Mouse (Mus musculus) MEL (cell line): Measurements from ENCODE around the gene Gprc5a. TPM values are rescaled to one million over a fixed set of nuclear protein-coding genes. Genes with fewer than 3 reads are reported as not detected.

Source experiments
- DNase-seq: peaks from one replicate; pipeline ENCODE4 v3.0.0; 2011; ENCODE audit warnings: low read depth, low spot score
- H3K27ac ChIP-seq: 2 replicates; pipeline ENCODE4 v1.5.1; 2012; ENCODE audit warnings: low read depth, mild to moderate bottlenecking, control low read depth, low read length, moderate library complexity; ENCODE audit not compliant: control insufficient read depth
- H3K27me3 ChIP-seq, 2 experiments: fragments of 150-350 bp in 1 of 2; sonication (generic) in 1 of 2; 2 replicates each; pipeline ENCODE4 v1.6.1; 2012; ENCODE audit warnings: low read length in 2 of 2, mild to moderate bottlenecking in 2 of 2, improper control_type of control experiment in 1 of 2, moderate library complexity in 1 of 2; ENCODE audit not compliant: insufficient read depth in 2 of 2, control insufficient read depth in 1 of 2
- H3K36me3 ChIP-seq, 2 experiments: 2 replicates each; pipeline ENCODE4 v1.6.1; 2012 to 2014; ENCODE audit warnings: low read length in 2 of 2, improper control_type of control experiment in 1 of 2, inconsistent platforms in 1 of 2, mild to moderate bottlenecking in 1 of 2; ENCODE audit not compliant: insufficient read depth in 2 of 2, control insufficient read depth in 1 of 2
- H3K4me1 ChIP-seq, 2 experiments: fragments of 150-350 bp in 1 of 2; sonication (generic) in 1 of 2; 2 replicates each; pipeline ENCODE4 v1.6.1; 2012; ENCODE audit warnings: low read length in 2 of 2, improper control_type of control experiment in 1 of 2, mild to moderate bottlenecking in 1 of 2; ENCODE audit not compliant: insufficient read depth in 2 of 2, control insufficient read depth in 1 of 2
- H3K4me3 ChIP-seq, 2 experiments: fragments of 150-350 bp in 1 of 2; sonication (generic) in 1 of 2; 2 replicates each; pipeline ENCODE4 v1.5.1; 2012; ENCODE audit warnings: low read depth in 2 of 2, low read length in 2 of 2, mild to moderate bottlenecking in 2 of 2, moderate library complexity in 2 of 2, control low read depth in 1 of 2, improper control_type of control experiment in 1 of 2; ENCODE audit not compliant: control insufficient read depth in 1 of 2, insufficient read depth in 1 of 2
- H3K79me2 ChIP-seq: 2 replicates; pipeline ENCODE4 v1.6.1; 2012; ENCODE audit warnings: mild to moderate bottlenecking, low read length, moderate library complexity; ENCODE audit not compliant: control insufficient read depth, poor library complexity, insufficient read depth
- H3K9ac ChIP-seq: 2 replicates; pipeline ENCODE4 v1.6.1; 2012; ENCODE audit warnings: low read depth, mild to moderate bottlenecking, control low read depth, low read length, moderate library complexity; ENCODE audit not compliant: control insufficient read depth, poor library complexity, severe bottlenecking
- H3K9me3 ChIP-seq: fragments of 150-350 bp; sonication (generic); replicated peaks from 2 replicates; pipeline ENCODE4 v1.6.1; 2012; ENCODE audit warnings: mild to moderate bottlenecking, low read length, improper control_type of control experiment, moderate library complexity; ENCODE audit not compliant: insufficient read depth
- CHD2 ChIP-seq: IDR thresholded peaks from 2 replicates; pipeline ENCODE4 v1.6.1; 2011; ENCODE audit warnings: low read length, improper control_type of control experiment
- CTCF ChIP-seq, 3 experiments: IDR thresholded peaks in 2 of 3; conservative IDR thresholded peaks in 1 of 3; 2 replicates each; pipeline ENCODE4 v1.5.1; 2011 to 2012; ENCODE audit warnings: low read length in 3 of 3, low read depth in 2 of 3, mild to moderate bottlenecking in 2 of 3, improper control_type of control experiment in 1 of 3, inconsistent platforms in 1 of 3, mixed read lengths in 1 of 3, moderate library complexity in 1 of 3; ENCODE audit not compliant: control insufficient read depth in 1 of 3, insufficient read depth in 1 of 3, poor library complexity in 1 of 3, severe bottlenecking in 1 of 3
- ELF1 ChIP-seq: IDR thresholded peaks from 2 replicates; pipeline ENCODE4 v1.6.1; 2014; ENCODE audit warnings: low read depth, mild to moderate bottlenecking, inconsistent platforms, low read length, improper control_type of control experiment, moderate library complexity
- GABPA ChIP-seq: IDR thresholded peaks from 2 replicates; pipeline ENCODE4 v1.6.1; 2012; ENCODE audit warnings: low read depth, mild to moderate bottlenecking, inconsistent platforms, low read length, improper control_type of control experiment, moderate library complexity
- MAX ChIP-seq: IDR thresholded peaks from 2 replicates; pipeline ENCODE4 v1.6.1; 2011; ENCODE audit warnings: low read length, improper control_type of control experiment
- MYC ChIP-seq: IDR thresholded peaks from 2 replicates; pipeline ENCODE4 v1.6.1; 2011; ENCODE audit warnings: low read depth, mild to moderate bottlenecking, low read length, improper control_type of control experiment, moderate library complexity
- NELFE ChIP-seq: IDR thresholded peaks from 2 replicates; pipeline ENCODE4 v1.6.1; 2011; ENCODE audit warnings: low read depth, low read length, improper control_type of control experiment
- NRF1 ChIP-seq: IDR thresholded peaks from 2 replicates; pipeline ENCODE4 v1.6.1; 2014; ENCODE audit warnings: low read depth, mild to moderate bottlenecking, inconsistent platforms, low read length, improper control_type of control experiment, moderate library complexity; ENCODE audit not compliant: poor library complexity, insufficient read depth, severe bottlenecking
- POLR2A ChIP-seq, 2 experiments: IDR thresholded peaks; 2 replicates each; pipeline ENCODE4 v1.6.1; 2011 to 2012; ENCODE audit warnings: low read length in 2 of 2, mild to moderate bottlenecking in 2 of 2, control low read depth in 1 of 2, improper control_type of control experiment in 1 of 2, low read depth in 1 of 2, moderate library complexity in 1 of 2; ENCODE audit not compliant: control insufficient read depth in 1 of 2, insufficient read depth in 1 of 2, poor library complexity in 1 of 2
- POLR2AphosphoS5 ChIP-seq: IDR thresholded peaks from 2 replicates; pipeline ENCODE4 v1.6.1; 2012; ENCODE audit warnings: low read depth, borderline replicate concordance, mild to moderate bottlenecking, inconsistent platforms, low read length, moderate library complexity, mixed read lengths
- SMC3 ChIP-seq: IDR thresholded peaks from 2 replicates; pipeline ENCODE4 v1.6.1; 2011; ENCODE audit warnings: low read depth, low read length, improper control_type of control experiment
- TBP ChIP-seq: IDR thresholded peaks from 2 replicates; pipeline ENCODE4 v1.8.0; 2011; ENCODE audit warnings: low read depth, low read length, improper control_type of control experiment
- ZC3H11A ChIP-seq: IDR thresholded peaks from 2 replicates; pipeline ENCODE4 v1.6.1; 2012; ENCODE audit warnings: low read depth, mild to moderate bottlenecking, inconsistent platforms, low read length, improper control_type of control experiment
- ZKSCAN1 ChIP-seq: IDR thresholded peaks from 2 replicates; pipeline ENCODE4 v1.6.1; 2012; ENCODE audit warnings: low read depth, mild to moderate bottlenecking, inconsistent platforms, low read length, improper control_type of control experiment, moderate library complexity
- ZMIZ1 ChIP-seq: IDR thresholded peaks from 2 replicates; pipeline ENCODE4 v1.6.1; 2012; ENCODE audit warnings: low read depth, mild to moderate bottlenecking, inconsistent platforms, low read length, improper control_type of control experiment, moderate library complexity
- ZNF384 ChIP-seq: IDR thresholded peaks from 2 replicates; pipeline ENCODE4 v1.6.1; 2012; ENCODE audit warnings: low read depth, mild to moderate bottlenecking, inconsistent platforms, low read length, improper control_type of control experiment
- polyA plus RNA-seq, 2 experiments: library from polyadenylated mRNA; stranded (reverse) in 1 of 2; unstranded in 1 of 2; fragments of >175 nt in 1 of 2; fragments of >200 nt in 1 of 2; gene quantifications; 2 replicates each; pipeline versions ENCODE4 v1.2.1 to v1.2.4; 2012; ENCODE audit warnings: low replicate concordance in 2 of 2, low read depth in 1 of 2; ENCODE audit not compliant: insufficient read length in 2 of 2, insufficient read depth in 1 of 2, missing spikeins in 1 of 2
- total RNA-seq: library from RNA; depleted of rRNA; stranded (reverse); fragments of 300-350 nt; gene quantifications from 2 replicates; pipeline ENCODE4 v1.2.3, GENCODE M21; 2012

Gprc5a gene
- total and polyA plus RNA-seq, 3 experiments, result 0.06 TPM; not detected in 2

GRCm38 (mm10) chr6:135089786-135090185 lies 24.3 kb downstream of the Gprc5a start:
- Histone ChIP-seq H3K4me1 (no peaks in the 10 kb centered on the region), H3K27ac (no peak overlapping the region), H3K9ac (no peak overlapping the region), H3K79me2 (no peaks in the 10 kb centered on the region), H3K9me3 (no peaks in the 10 kb centered on the region), H3K36me3 (no peaks in the 10 kb centered on the region), H3K4me3 (no peak overlapping the region), H3K27me3 (no peaks in the 10 kb centered on the region)
- DNase-seq, result no peak
- TF ChIP-seq MAX (no peak), SMC3 (peak; percentile 10; the same call in 1 of the 2 replicates), CTCF (IDR thresholded peaks at IDR 0.05 in 2 of 3, conservative IDR thresholded peaks at IDR 0.05 in 1 of 3; ENCODE audit: control insufficient read depth in 1 of 3, insufficient read depth in 1 of 3, low read depth in 2 of 3, low read length in 3 of 3, poor library complexity in 1 of 3, severe bottlenecking in 1 of 3) (peak in 2 of 3 experiments; percentile 14 to 19; a peak in 1 of 6 replicates)

- Histone ChIP-seq H3K4me3 (no peak overlapping the region), H3K79me2 (no peaks in the 10 kb centered on the region), H3K9me3 (no peaks in the 10 kb centered on the region), H3K4me1 (no peaks in the 10 kb centered on the region), H3K36me3 (no peaks in the 10 kb centered on the region), H3K27me3 (no peaks in the 10 kb centered on the region), H3K27ac (no peak overlapping the region), H3K9ac (no peak overlapping the region)
- DNase-seq, result no peak
- no peak for TF ChIP-seq ZC3H11A
- no peak for TF ChIP-seq NELFE
- no peak for TF ChIP-seq ELF1
- no peak for TF ChIP-seq ZMIZ1
- TF ChIP-seq ZNF384, result no peak
- TF ChIP-seq NRF1, result no peak
- TF ChIP-seq ZKSCAN1, result no peak
- TF ChIP-seq MYC, result no peak
- no peak for TF ChIP-seq GABPA
- TF ChIP-seq TBP, result no peak
- no peak for TF ChIP-seq POLR2AphosphoS5
- no peak for TF ChIP-seq POLR2A (IDR thresholded peaks at IDR 0.05; ENCODE audit: control insufficient read depth in 1 of 2, insufficient read depth in 1 of 2, low read depth in 1 of 2, low read length in 2 of 2, poor library complexity in 1 of 2)
- no peak for TF ChIP-seq CHD2
Measured at GRCm38 (mm10) chr6:135090661-135091060, 25.2 kb downstream of the Gprc5a start.
